Mouse (Mus musculus) E14TG2a.4 (cell line): ENCODE results near the gene Ccser1.

ENCODE experiments used
- CTCF ChIP-seq: conservative IDR thresholded peaks from 2 replicates; pipeline ENCODE4 v1.5.1; 2014; ENCODE audit warnings: low read length
- NANOG ChIP-seq: IDR thresholded peaks from 2 replicates; pipeline ENCODE4 v1.6.1; 2014; ENCODE audit warnings: borderline replicate concordance, low read length, mixed read lengths
- POU5F1 ChIP-seq: IDR thresholded peaks from 2 replicates; pipeline ENCODE4 v1.6.1; 2014; ENCODE audit warnings: low read length, borderline replicate concordance

DNA sequence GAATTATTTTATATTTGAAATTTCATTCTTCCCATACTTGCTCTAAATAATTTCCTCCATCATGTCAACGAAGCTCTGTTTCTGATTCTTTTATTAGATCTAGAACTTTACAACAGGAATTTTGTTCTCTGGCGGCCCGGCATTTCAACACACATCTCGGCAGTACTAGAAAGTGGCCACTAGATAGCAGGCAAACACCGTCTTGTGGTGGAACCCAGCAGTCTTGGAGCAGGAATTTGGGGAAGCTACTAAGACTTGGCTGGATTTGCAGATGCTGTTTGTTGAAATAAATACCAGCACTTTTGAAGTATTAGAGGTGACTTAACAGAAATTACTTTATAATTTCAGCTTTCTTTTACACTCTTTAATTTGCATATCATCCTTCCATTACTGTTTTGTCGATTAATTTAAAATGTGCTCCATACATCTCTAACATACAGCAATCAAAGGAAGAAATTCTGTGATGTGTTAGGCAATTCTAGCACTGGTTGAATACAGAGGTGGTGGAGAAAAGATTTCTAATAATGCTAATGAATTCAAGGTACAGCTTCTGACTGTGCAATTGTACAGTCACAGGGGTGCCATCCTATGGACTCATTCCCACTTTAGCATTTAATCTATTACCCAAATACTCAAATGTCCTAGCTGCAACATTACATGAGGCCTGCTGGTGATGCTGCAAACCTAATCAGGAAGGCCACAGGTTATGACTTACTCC, 135.9 kb downstream of the Ccser1 start:
- peak; percentile 47 for TF ChIP-seq CTCF
- no peak for TF ChIP-seq POU5F1
- no peak for TF ChIP-seq NANOG
